Mouse (Mus musculus) cerebellum, adult 11 months (tissue): ENCODE measurements around the gene Gm11567.
"Not testable (repeated sequence)": the region's sequence is repeated elsewhere in the genome, so short reads cannot be mapped to it uniquely, and the experiment has no call there.

ENCODE experiments used
- DNase-seq: peaks from one replicate; pipeline ENCODE4 v3.0.0; 2022

Gene Gm11567

GRCm38 (mm10) chr11:99878887-99879286 lies at the start of gene Gm11567:
Gm11567 (plus strand) TSS chr11:99879187.
- DNase-seq = not testable (repeated sequence)

DNA sequence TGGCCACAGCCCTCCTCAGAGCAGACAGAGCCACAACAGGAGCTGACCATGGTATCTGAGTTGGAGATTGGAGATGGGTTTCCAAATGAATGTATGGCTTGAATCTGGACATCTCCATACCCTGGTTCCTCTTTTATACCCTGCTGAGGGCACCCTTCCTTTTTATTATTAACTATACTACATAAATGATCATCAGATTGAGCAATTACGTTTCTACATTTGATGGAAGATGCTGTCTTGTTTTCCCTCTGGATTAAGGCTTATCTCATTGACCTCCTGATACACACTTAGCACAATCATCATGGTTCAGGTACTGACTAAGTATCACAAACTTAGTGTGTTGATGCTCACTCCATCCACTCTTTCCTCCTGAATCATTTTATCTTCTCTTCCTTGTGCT lies 41.0 kb upstream of the Gm11567 start, which contains the start of gene 2300003K06Rik:
Gene 2300003K06Rik, minus strand, starts transcription at position 101 of the 400 bp plus-strand sequence.
- DNase-seq = no peak

GRCm38 (mm10) chr11:99842185-99842584 lies 36.8 kb upstream of the Gm11567 start:
- DNase-seq = no peak

- no peak for DNase-seq
Measured at GRCm38 (mm10) chr11:99846746-99847145, 32.2 kb upstream of the Gm11567 start.

GRCm38 (mm10) chr11:99851508-99851907 lies 27.5 kb upstream of the Gm11567 start, which contains the start of gene Krtap4-16:
Krtap4-16 (minus strand) TSS chr11:99851608.
- no peak for DNase-seq

- no peak for DNase-seq
Measured at GRCm38 (mm10) chr11:99854121-99854520, 24.9 kb upstream of the Gm11567 start.

DNA sequence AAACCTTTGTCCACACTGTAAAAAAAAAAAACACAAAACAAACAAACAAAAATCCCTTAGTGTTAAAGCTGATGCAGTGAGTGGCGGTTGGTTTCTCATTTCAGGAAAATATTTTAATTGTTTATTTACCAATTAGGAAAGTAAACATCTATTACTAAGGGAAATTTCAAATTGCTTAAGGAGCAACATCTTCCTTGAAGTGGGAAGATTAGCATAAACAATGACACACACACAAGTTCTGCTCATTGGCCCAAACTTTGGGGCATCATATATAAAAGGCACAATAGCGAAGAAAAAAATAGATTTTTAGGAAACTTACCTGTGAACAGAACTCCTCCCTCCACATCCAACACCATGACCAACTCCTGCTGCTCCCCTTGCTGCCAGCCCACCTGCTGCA lies 21.4 kb upstream of the Gm11567 start, which contains the start of gene Gm11568:
Gene Gm11568, plus strand, starts transcription at position 301 of the 400 bp plus-strand sequence.
- DNase-seq = no peak

GRCm38 (mm10) chr11:99858761-99859160 lies 20.2 kb upstream of the Gm11567 start:
- DNase-seq = no peak

DNA sequence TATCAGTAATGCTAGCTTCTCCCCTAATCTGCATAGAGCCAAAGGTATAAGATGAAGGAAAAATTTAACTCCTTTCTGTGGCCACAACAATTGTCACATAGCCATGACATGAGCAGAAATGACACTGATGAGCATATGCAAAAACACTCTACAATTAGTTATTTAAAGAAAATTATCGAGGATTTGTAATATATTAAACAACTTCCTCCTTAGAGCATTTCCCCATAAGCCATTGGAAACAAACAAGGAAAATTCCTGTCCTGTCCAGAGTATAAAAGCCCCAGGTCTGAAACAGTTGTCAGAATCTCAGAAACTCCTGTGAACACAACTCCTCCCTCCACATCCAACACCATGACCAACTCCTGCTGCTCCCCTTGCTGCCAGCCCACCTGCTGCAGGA lies 14.8 kb upstream of the Gm11567 start, which contains the start of gene Gm11559:
Gene Gm11559, plus strand, starts transcription at position 301 of the 400 bp plus-strand sequence.
- DNase-seq = not testable (repeated sequence)

DNA sequence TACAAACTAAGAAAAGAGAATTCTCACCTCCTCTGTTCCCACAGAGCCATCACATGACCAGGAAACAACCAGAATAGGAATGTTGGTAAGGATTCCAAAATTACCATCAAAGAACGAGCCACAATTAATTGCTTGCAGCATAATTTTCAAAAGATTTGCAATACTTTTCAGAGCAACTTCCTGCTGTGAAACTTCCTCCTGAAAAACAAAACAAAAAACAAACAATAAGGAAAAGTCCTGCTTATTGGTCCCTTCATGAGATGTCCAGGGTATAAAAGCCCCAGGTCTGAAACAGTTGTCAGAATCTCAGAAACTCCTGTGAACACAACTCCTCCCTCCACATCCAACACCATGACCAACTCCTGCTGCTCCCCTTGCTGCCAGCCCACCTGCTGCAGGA lies 5.9 kb upstream of the Gm11567 start, which contains the start of gene Krtap9-1:
Gene Krtap9-1, plus strand, starts transcription at position 301 of the 400 bp plus-strand sequence.
- DNase-seq = not testable (repeated sequence)

DNA sequence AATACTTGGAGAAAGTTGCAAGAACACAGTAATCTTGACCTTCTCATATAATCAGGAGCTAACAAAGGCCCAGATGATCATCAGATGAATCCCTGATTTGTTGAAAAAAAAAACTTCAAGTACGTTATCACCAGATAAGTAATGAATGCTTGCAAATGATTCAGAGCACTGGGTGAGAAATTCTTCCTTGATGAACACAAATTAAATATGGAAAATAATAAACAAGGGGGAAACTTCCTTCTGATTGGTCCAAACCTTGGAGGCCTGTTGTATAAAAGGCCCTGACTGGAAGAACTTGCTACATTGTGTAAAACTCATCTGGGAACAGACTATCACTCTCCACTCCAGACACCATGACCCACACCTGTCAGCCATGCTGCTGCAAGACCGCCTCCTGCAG lies 28.6 kb downstream of the Gm11567 start, which contains the start of gene Krtap31-1:
Gene Krtap31-1, plus strand, starts transcription at position 301 of the 400 bp plus-strand sequence.
- DNase-seq = no peak

GRCm38 (mm10) chr11:99914451-99914850 lies 35.5 kb downstream of the Gm11567 start, which contains the start of gene Gm11565:
Gm11565 (plus strand) TSS chr11:99914751.
- no peak for DNase-seq
